Mouse (Mus musculus): ENCODE measurements around the gene Map4k2.

Gene Map4k2

GRCm38 (mm10) chr19:6398447-6399284 lies 57.7 kb downstream of the Map4k2 start:
- no peak for DNase-seq (ENCODE audit: extremely low spot score, low read depth, low spot score)

- no peak for DNase-seq (ENCODE audit: extremely low spot score, low read depth, low spot score)
Measured at GRCm38 (mm10) chr19:6399285-6400095, 58.6 kb downstream of the Map4k2 start, which contains the start of gene Rasgrp2. Gene Rasgrp2, plus strand, starts transcription at chr19:6399340.

- DNase-seq (ENCODE audit: extremely low spot score, low read depth, low spot score) = no peak
Measured at GRCm38 (mm10) chr19:6400096-6401086, 59.5 kb downstream of the Map4k2 start.

- DNase-seq (ENCODE audit: extremely low spot score, low read depth, low spot score) = no peak
Measured at GRCm38 (mm10) chr19:6401131-6401815, 60.3 kb downstream of the Map4k2 start.

- DNase-seq (ENCODE audit: extremely low spot score, low read depth, low spot score) = no peak
Measured at GRCm38 (mm10) chr19:6401951-6402350, 61.0 kb downstream of the Map4k2 start.

- DNase-seq (ENCODE audit: extremely low spot score, low read depth, low spot score) = no peak
Measured at GRCm38 (mm10) chr19:6403869-6404268, 62.9 kb downstream of the Map4k2 start.
